Mouse (Mus musculus): ENCODE measurements at regions not wholly inside any gene's neighbourhood (a gene's known extent, or its start where the extent isn't known, plus 50 kb on each side); places are given as distances from the start of the nearest gene placed in this dataset.

DNA sequence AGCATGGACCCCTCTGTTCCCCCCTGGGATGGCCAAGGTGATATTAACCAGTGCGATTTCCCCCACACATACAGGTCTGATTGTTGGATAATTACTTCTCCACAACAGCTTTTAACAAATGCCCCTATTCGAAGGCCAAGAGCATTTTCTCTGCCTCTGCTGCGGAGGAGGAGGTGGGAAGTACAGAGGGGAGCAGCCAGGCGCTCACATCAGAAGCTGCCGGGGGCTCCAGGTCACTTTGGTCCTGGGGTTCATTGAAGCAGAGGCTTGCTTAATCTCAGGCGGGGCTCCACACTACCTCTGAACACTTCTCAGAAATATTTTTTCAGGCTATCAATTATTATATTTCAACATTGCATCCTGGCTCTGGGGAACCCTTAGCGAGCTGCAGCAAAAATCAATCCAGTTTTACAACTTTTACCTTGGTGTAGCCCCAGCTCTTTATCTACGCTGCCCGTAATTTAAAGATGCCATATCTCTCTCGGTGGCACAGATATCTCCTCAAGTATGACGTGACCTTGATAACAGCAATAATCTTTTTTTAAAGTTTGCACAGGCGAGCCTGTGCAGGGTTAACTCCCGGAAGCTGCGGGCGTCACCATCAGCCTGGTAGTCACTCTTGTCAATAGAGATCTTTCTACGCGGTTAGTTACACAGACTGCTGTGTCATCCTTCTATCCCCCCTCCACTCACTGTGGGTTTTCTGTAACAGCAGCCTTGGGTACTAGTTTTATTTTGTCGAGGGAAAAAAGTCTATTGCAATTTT, 307.5 kb upstream of the Pou3f3 start:
- TF ChIP-seq CTCF (IDR thresholded peaks at IDR 0.05): no peak
- no peak for TF ChIP-seq POLR2A (IDR thresholded peaks at IDR 0.05; ENCODE audit: insufficient read depth, low read depth, low read length)
- no peak for TF ChIP-seq EP300 (IDR thresholded peaks at IDR 0.05; ENCODE audit: insufficient read depth, low read depth, low read length)

All from heart, adult 2 months (tissue).